Mouse (Mus musculus): ENCODE results near the gene Hfe2. TPM values are rescaled to one million over a fixed set of nuclear protein-coding genes. Genes with fewer than 3 reads are reported as not detected.

The Hfe2 gene
- polyA plus RNA-seq, 1 experiment from 2014 or later: not detected

- no peak for TF ChIP-seq CTCF (IDR thresholded peaks at IDR 0.05; ENCODE audit: low read depth)
- no peak for ATAC-seq
- no peak overlapping the region for H3K9ac ChIP-seq (ENCODE audit: low read depth, low read length)
- H3K4me3 ChIP-seq (ENCODE audit: low read depth, low read length): no peak overlapping the region
- peaks cover 14% of the 10 kb centered on the region for H3K36me3 ChIP-seq (ENCODE audit: control insufficient read depth, insufficient read depth)
- H3K27ac ChIP-seq (ENCODE audit: low read depth, low read length): peak overlapping the region; percentile 65
- 0 out of 2 replicates have a peak, but pooled peaks cover 7% of the 10 kb centered on the region for H3K4me1 ChIP-seq (replicated peaks; ENCODE audit: control insufficient read depth, insufficient read depth, low read length)
- 74% methylated on average over 3 of the region's 3 CpGs for WGBS
- no peaks in the 10 kb centered on the region for H3K27me3 ChIP-seq (replicated peaks; ENCODE audit: control insufficient read depth, insufficient read depth, low read length)
- peak overlapping the region; percentile 40; the same call in 1 of the 2 replicates for H3K4me2 ChIP-seq (replicated peaks; ENCODE audit: low read depth)
- H3K9me3 ChIP-seq (ENCODE audit: control insufficient read depth): no peaks in the 10 kb centered on the region
Measured at GRCm38 (mm10) chr3:96565105-96565504, 40.1 kb downstream of the Hfe2 start.

GRCm38 (mm10) chr3:96566661-96567450 is 41.9 kb downstream of the Hfe2 start:
- H3K27ac ChIP-seq (ENCODE audit: low read depth, low read length): no peak overlapping the region

GRCm38 (mm10) chr3:96568605-96569004 is 43.6 kb downstream of the Hfe2 start:
- Histone ChIP-seq H3K27ac (ENCODE audit: low read depth, low read length) (no peak overlapping the region), H3K4me1 (replicated peaks; ENCODE audit: control insufficient read depth, insufficient read depth, low read length) (0 out of 2 replicates have a peak, but pooled peaks cover 7% of the 10 kb centered on the region), H3K27me3 (replicated peaks; ENCODE audit: control insufficient read depth, insufficient read depth, low read length) (no peaks in the 10 kb centered on the region), H3K9me3 (ENCODE audit: control insufficient read depth) (no peaks in the 10 kb centered on the region), H3K36me3 (ENCODE audit: control insufficient read depth, insufficient read depth) (no peaks in the 10 kb centered on the region), H3K4me3 (ENCODE audit: low read depth, low read length) (no peak overlapping the region), H3K4me2 (replicated peaks; ENCODE audit: low read depth) (no peak overlapping the region), H3K9ac (ENCODE audit: low read depth, low read length) (no peak overlapping the region)
- no peak for TF ChIP-seq CTCF (IDR thresholded peaks at IDR 0.05; ENCODE audit: low read depth)
- 69% methylated on average over 8 of the region's 8 CpGs for WGBS
- no peak for ATAC-seq

More at GRCm38 (mm10) chr3:96566661-96567450, 41.9 kb downstream of the Hfe2 start:
- Histone ChIP-seq H3K36me3 (ENCODE audit: control insufficient read depth, insufficient read depth) (no peaks in the 10 kb centered on the region), H3K9me3 (ENCODE audit: control insufficient read depth) (no peaks in the 10 kb centered on the region), H3K4me3 (ENCODE audit: low read depth, low read length) (no peak overlapping the region), H3K9ac (ENCODE audit: low read depth, low read length) (no peak overlapping the region), H3K4me2 (replicated peaks; ENCODE audit: low read depth) (no peak overlapping the region; the same call in 1 of the 2 replicates), H3K4me1 (replicated peaks; ENCODE audit: control insufficient read depth, insufficient read depth, low read length) (0 out of 2 replicates have a peak, but pooled peaks cover 7% of the 10 kb centered on the region), H3K27me3 (replicated peaks; ENCODE audit: control insufficient read depth, insufficient read depth, low read length) (no peaks in the 10 kb centered on the region)
- 64% methylated on average over 8 of the region's 8 CpGs for WGBS
- TF ChIP-seq CTCF (IDR thresholded peaks at IDR 0.05; ENCODE audit: low read depth): no peak
- ATAC-seq: 0 out of 2 replicates have a peak, but pooled peaks have one; percentile 11

GRCm38 (mm10) chr3:96569506-96569905 is 44.5 kb downstream of the Hfe2 start:
- H3K4me1 ChIP-seq (replicated peaks; ENCODE audit: control insufficient read depth, insufficient read depth, low read length): peaks cover 8% of the 10 kb centered on the region; the same call in 1 of the 2 replicates
- H3K4me2 ChIP-seq (replicated peaks; ENCODE audit: low read depth): no peak overlapping the region
- no peaks in the 10 kb centered on the region for H3K27me3 ChIP-seq (replicated peaks; ENCODE audit: control insufficient read depth, insufficient read depth, low read length)
- TF ChIP-seq CTCF (IDR thresholded peaks at IDR 0.05; ENCODE audit: low read depth): no peak
- no peak overlapping the region for H3K27ac ChIP-seq (ENCODE audit: low read depth, low read length)
- WGBS: 91% methylated on average over 13 of the region's 13 CpGs
- no peak overlapping the region for H3K9ac ChIP-seq (ENCODE audit: low read depth, low read length)
- H3K36me3 ChIP-seq (ENCODE audit: control insufficient read depth, insufficient read depth): no peaks in the 10 kb centered on the region
- no peaks in the 10 kb centered on the region for H3K9me3 ChIP-seq (ENCODE audit: control insufficient read depth)
- no peak overlapping the region for H3K4me3 ChIP-seq (ENCODE audit: low read depth, low read length)
- ATAC-seq: no peak

GRCm38 (mm10) chr3:96569966-96570605 is 45.1 kb downstream of the Hfe2 start:
- Histone ChIP-seq H3K36me3 (ENCODE audit: control insufficient read depth, insufficient read depth) (no peaks in the 10 kb centered on the region), H3K27me3 (replicated peaks; ENCODE audit: control insufficient read depth, insufficient read depth, low read length) (no peaks in the 10 kb centered on the region), H3K9me3 (ENCODE audit: control insufficient read depth) (no peaks in the 10 kb centered on the region), H3K9ac (ENCODE audit: low read depth, low read length) (no peak overlapping the region), H3K4me2 (replicated peaks; ENCODE audit: low read depth) (no peak overlapping the region), H3K4me1 (replicated peaks; ENCODE audit: control insufficient read depth, insufficient read depth, low read length) (peaks cover 4% of the 10 kb centered on the region; the same call in 1 of the 2 replicates), H3K27ac (ENCODE audit: low read depth, low read length) (no peak overlapping the region), H3K4me3 (ENCODE audit: low read depth, low read length) (no peak overlapping the region)
- WGBS: 85% methylated on average over 11 of the region's 11 CpGs
- no peak for ATAC-seq
- no peak for TF ChIP-seq CTCF (IDR thresholded peaks at IDR 0.05; ENCODE audit: low read depth)

- Histone ChIP-seq H3K27ac (ENCODE audit: low read depth, low read length) (no peak overlapping the region), H3K4me3 (ENCODE audit: low read depth, low read length) (no peak overlapping the region), H3K36me3 (ENCODE audit: control insufficient read depth, insufficient read depth) (no peaks in the 10 kb centered on the region), H3K4me1 (replicated peaks; ENCODE audit: control insufficient read depth, insufficient read depth, low read length) (peaks cover 8% of the 10 kb centered on the region; the same call in 1 of the 2 replicates), H3K9ac (ENCODE audit: low read depth, low read length) (no peak overlapping the region), H3K4me2 (replicated peaks; ENCODE audit: low read depth) (no peak overlapping the region), H3K9me3 (ENCODE audit: control insufficient read depth) (no peaks in the 10 kb centered on the region), H3K27me3 (replicated peaks; ENCODE audit: control insufficient read depth, insufficient read depth, low read length) (no peaks in the 10 kb centered on the region)
- 67% methylated on average over 7 of the region's 7 CpGs for WGBS
- TF ChIP-seq CTCF (IDR thresholded peaks at IDR 0.05; ENCODE audit: low read depth): no peak
- ATAC-seq: no peak
Measured at GRCm38 (mm10) chr3:96570643-96571042, 45.7 kb downstream of the Hfe2 start.
